Mouse (Mus musculus) embryonic stem cell, embryonic (primary cell): ENCODE measurements around the gene Rabgap1.
"Not testable (repeated sequence)": the region's sequence is repeated elsewhere in the genome, so short reads cannot be mapped to it uniquely, and the experiment has no call there.

Source experiments
- CTCF ChIA-PET, 4 experiments: fragments of 300-600 bp in 2 of 4; fragments of 350-600 bp in 2 of 4; sonication (Branson Sonifier 250); formaldehyde crosslinking; loops; one replicate each; lab custom pipeline; 2022; ENCODE audit warnings: inconsistent platforms in 2 of 4; lab: Charles Lee
- POLR2A ChIA-PET, 4 experiments: fragments of 300-600 bp in 2 of 4; fragments of 350-600 bp in 2 of 4; sonication (Branson Sonifier 250); formaldehyde crosslinking; loops; one replicate each; lab custom pipeline; 2022; ENCODE audit warnings: antibody characterized with exemption in 4 of 4, inconsistent platforms in 1 of 4; lab: Charles Lee

The Rabgap1 gene

GRCm38 (mm10) chr2:37484165-37484564, 41.1 kb downstream of the Rabgap1 start:
- POLR2A ChIA-PET, result interaction anchor here in 2 of 4 experiments (1.2 to 2.7 kb wide), 7 partner anchors 7 to 62 kb away, joined by 3 to 11 read pairs (median 4); partner anchors contain the start of gene Rc3h2 (in 1 of the 2)
- CTCF ChIA-PET, result interaction anchor here in 1 of 4 experiments (1.5 kb wide), 1 partner anchor 23 kb away, joined by 4 read pairs; no protein-coding TSS in a partner anchor

DNA sequence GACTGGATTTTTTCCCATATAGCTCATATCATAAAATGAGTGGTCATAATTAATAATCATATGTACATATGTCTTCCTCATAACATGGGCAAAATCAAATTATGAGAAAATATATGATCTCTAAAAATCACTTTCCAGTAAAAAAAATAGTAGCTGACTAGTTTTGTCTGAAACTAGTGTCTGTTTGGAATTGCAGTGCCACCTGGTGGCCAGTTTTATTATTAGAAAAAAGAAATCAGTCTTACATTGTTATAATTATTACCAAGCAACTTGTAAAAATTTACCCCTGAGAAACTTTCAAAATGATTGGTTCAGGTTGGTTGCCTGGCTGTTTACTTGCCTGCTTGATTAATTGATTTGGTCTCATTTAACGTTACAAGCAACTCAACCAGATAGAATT, 42.3 kb downstream of the Rabgap1 start:
- ChIA-PET POLR2A (interaction anchor here in 3 of 4 experiments (0.5 to 2.7 kb wide), 14 partner anchors 9 to 396 kb away, joined by 3 to 11 read pairs (median 4); partner anchors contain the start of genes Rc3h2 (in 2 of the 3), Pdcl (in 1 of the 3), Rabgap1 (in 1 of the 3) and Zbtb26 (in 1 of the 3)), CTCF (interaction anchor here (0.5 to 1.5 kb wide), 18 partner anchors 9 to 849 kb away, joined by 3 to 6 read pairs (median 4); partner anchors contain the start of genes Rabgap1 (in 1 of the 4), Zbtb26 (in 1 of the 4) and Zbtb6 (in 1 of the 4))

GRCm38 (mm10) chr2:37486408-37486807, 43.3 kb downstream of the Rabgap1 start:
- CTCF ChIA-PET, result no interaction called here
- POLR2A ChIA-PET, result interaction anchor here in 2 of 4 experiments (0.6 to 2.7 kb wide), 6 partner anchors 9 to 1333 kb away, joined by 3 to 9 read pairs (median 3); partner anchors contain the start of genes Pdcl (in 1 of the 2) and Rc3h2 (in 1 of the 2)

GRCm38 (mm10) chr2:37488956-37489355, 45.9 kb downstream of the Rabgap1 start:
- POLR2A ChIA-PET, result no interaction called here

DNA sequence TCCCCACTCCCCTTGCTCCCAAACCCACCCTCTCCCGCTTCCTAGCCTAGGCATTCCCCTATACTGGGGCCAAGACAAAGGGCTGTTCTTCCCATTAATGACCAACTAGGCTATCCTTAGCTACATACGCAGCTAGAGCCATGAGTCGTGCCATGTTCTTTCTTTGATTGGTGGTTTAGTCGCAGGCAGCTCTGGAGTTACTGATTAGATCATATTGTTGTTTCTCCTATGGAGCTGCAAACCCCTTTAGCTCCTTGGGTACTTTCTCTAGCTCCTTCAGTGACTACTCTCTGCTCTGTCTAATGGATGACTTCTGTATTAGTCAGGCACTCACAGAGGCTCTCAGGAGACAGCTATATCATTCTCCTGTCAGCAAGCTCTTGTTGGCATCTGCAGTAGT, 54.2 kb downstream of the Rabgap1 start:
- ChIA-PET POLR2A (interaction anchor here in 2 of 4 experiments (1.2 to 1.6 kb wide), 2 partner anchors 45 to 275 kb away, joined by 3 to 5 read pairs; no protein-coding TSS in a partner anchor), CTCF (interaction anchor here in 2 of 4 experiments (0.5 to 1.0 kb wide), 3 partner anchors 12 to 131 kb away, joined by 3 to 5 read pairs (median 3); no protein-coding TSS in a partner anchor)

More at GRCm38 (mm10) chr2:37488956-37489355, 45.9 kb downstream of the Rabgap1 start:
- CTCF ChIA-PET, result no interaction called here

DNA sequence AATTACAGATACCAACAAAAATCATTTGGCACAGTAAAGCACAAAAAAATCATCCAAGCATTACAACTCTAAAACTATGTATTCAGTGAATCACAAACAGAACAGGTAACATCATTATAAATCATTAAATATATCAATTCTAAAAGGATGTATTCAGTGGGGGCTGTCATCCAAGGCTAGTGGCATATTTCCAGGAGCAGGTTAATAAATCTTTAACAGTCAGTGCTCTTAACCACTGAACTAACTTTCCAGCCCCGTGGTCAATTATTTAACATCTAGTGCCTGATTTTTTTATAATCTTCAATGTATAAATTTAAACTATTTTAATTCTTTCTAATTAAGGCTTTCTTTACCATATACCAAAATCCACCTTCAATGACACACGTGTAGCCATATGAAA, 62.8 kb downstream of the Rabgap1 start:
- CTCF ChIA-PET, result not testable (repeated sequence)
- POLR2A ChIA-PET, result interaction anchor here in 2 of 4 experiments (0.7 to 1.3 kb wide), 4 partner anchors 9 to 54 kb away, joined by 3 to 8 read pairs (median 6); no protein-coding TSS in a partner anchor

DNA sequence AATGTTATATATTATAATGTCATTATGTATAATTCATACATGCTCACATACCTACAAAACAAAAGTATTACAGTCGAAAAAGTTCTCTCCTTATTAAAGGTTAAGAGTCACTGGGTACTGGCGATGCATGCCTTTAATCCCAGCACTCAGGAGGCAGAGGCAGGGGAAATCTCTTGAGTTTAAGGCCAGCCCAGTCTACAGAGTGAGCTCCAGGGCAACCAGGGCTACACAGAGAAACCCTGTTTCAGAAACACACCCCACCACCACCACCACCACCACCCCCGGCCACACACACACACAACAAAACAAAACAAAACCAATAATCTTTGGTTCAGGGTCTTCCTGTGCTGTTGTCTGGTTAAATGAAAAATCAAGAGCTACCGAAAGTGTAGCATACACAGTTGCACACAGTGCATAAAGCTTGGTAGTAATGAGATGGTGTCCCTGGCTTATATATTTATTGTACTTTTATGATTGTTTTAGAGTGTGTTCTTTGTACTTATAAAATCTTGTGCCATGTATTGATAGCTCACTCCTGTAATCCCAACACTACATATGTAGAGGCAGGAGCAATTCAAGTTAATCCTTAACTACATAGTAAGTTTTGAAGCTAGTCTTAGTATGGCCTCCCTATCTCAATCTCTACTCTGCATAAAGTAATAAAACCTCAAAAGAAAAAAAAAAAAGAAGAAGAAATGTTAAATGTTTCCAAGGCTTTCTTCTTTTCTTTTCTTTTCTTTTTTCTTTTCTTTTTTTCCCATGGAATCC, 68.2 kb downstream of the Rabgap1 start:
- CTCF ChIA-PET, result interaction anchor here in 1 of 4 experiments (0.6 kb wide), 1 partner anchor 12 kb away, joined by 3 read pairs; no protein-coding TSS in a partner anchor
- POLR2A ChIA-PET, result interaction anchor here in 2 of 4 experiments (0.6 to 1.1 kb wide), 6 partner anchors 9 to 1888 kb away, joined by 3 to 4 read pairs (median 3); partner anchors contain the start of gene Rc3h2 (in 1 of the 2)

DNA sequence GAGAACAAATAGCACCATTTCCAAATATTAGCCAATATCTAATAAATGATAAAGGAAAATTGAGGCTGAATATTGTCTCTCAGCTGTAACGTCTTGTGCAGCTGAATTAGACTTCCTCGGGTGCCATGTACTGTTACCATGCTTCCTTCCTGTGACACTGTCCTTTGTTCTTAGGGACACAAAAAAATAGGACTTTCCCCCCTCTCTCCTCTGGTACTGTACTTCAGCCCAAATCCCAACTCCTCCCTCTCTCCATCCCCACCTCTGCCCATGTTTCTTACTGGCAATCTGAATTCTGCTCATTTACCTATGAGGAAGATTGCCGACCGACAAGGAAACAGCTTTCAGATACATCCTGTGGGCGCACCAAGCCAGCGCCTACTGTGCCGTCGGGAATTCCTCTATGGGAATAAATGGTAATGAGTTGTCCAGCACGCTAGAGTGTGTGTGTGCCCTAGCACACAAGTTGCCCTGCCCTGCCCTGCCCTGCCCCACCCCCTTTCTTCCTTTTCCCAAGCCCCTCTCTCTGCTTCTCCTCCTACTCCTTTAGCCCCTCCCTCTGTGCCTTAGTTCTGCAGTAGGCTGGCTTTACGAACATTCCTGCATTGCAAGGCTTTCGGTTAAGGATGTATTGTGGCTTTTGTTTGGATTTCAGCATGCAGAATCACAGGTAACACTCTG, 73.1 kb downstream of the Rabgap1 start, which contains the start of gene Gpr21:
Gpr21 (plus strand) TSS at position 303 of the 681 bp plus-strand sequence.
- POLR2A ChIA-PET, result interaction anchor here in 3 of 4 experiments (0.6 to 1.9 kb wide), 11 partner anchors 9 to 867 kb away, joined by 3 to 8 read pairs (median 3); partner anchors contain the start of genes Strbp (in 1 of the 3), Zbtb26 (in 1 of the 3) and Zbtb6 (in 1 of the 3)
- CTCF ChIA-PET, result interaction anchor here in 2 of 4 experiments (0.6 to 1.3 kb wide), 2 partner anchors 255 kb away, joined by 3 to 7 read pairs; no protein-coding TSS in a partner anchor

GRCm38 (mm10) chr2:37516922-37517462, 73.9 kb downstream of the Rabgap1 start:
- CTCF ChIA-PET, result interaction anchor here in 1 of 4 experiments (1.3 kb wide), 1 partner anchor 255 kb away, joined by 7 read pairs; no protein-coding TSS in a partner anchor
- POLR2A ChIA-PET, result interaction anchor here in 3 of 4 experiments (0.6 to 1.9 kb wide), 11 partner anchors 8 to 866 kb away, joined by 3 to 8 read pairs (median 3); partner anchors contain the start of genes Strbp (in 1 of the 3), Zbtb26 (in 1 of the 3) and Zbtb6 (in 1 of the 3)

GRCm38 (mm10) chr2:37518561-37519285, 75.6 kb downstream of the Rabgap1 start:
- ChIA-PET POLR2A (no interaction called here), CTCF (no interaction called here)

GRCm38 (mm10) chr2:37519286-37519640, 76.2 kb downstream of the Rabgap1 start:
- CTCF ChIA-PET, result no interaction called here
- POLR2A ChIA-PET, result interaction anchor here in 1 of 4 experiments (1.3 kb wide), 1 partner anchor 28 kb away, joined by 3 read pairs; no protein-coding TSS in a partner anchor

DNA sequence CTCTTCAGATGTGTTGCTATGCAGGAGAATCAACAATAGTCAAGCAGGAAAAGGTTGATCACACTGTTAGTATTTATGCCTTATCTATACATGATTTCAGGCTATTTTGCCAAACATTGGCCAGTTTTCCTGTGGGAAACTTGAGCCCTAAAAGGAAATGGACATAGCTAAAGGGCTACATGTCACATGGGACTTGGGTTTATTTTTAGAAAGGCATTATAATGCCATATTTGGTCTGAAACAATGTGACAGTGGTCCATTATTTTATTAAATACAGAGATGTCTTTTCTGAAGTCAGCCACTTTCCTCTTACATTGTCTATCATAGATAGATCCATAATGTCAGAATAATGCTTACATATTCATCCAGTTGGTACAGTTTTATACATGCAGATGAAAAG, 84.5 kb downstream of the Rabgap1 start:
- ChIA-PET CTCF (no interaction called here), POLR2A (interaction anchor here in 1 of 4 experiments (0.9 to 2.7 kb wide), 2 partner anchors 8 to 10 kb away, joined by 3 to 11 read pairs; no protein-coding TSS in a partner anchor)

DNA sequence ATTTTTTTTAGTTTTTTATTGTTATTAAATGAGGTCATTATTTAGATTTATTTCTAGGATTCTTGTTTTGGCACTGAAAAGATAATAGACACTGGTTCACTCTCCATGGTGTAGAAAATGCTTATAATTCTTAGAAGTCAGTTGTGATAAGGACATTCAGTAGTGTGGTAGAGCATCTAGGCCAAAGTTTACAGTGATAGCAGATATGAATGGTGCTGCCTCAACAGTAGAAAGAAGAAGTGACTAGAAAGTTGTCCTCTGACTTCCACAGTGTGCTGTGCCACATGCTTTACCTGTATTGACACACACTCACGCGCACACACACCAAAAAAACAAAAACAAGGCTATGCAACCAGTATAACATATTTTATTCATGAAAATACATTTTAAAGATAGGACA, 86.3 kb downstream of the Rabgap1 start:
- CTCF ChIA-PET, result no interaction called here
- POLR2A ChIA-PET, result interaction anchor here in 1 of 4 experiments (0.6 to 0.9 kb wide), 2 partner anchors 9 to 16 kb away, joined by 3 read pairs; no protein-coding TSS in a partner anchor

- ChIA-PET POLR2A (interaction anchor here in 1 of 4 experiments (1.5 kb wide), 1 partner anchor 8 kb away, joined by 3 read pairs; no protein-coding TSS in a partner anchor), CTCF (no interaction called here)
Observed at GRCm38 (mm10) chr2:37530766-37531165, 87.7 kb downstream of the Rabgap1 start.

DNA sequence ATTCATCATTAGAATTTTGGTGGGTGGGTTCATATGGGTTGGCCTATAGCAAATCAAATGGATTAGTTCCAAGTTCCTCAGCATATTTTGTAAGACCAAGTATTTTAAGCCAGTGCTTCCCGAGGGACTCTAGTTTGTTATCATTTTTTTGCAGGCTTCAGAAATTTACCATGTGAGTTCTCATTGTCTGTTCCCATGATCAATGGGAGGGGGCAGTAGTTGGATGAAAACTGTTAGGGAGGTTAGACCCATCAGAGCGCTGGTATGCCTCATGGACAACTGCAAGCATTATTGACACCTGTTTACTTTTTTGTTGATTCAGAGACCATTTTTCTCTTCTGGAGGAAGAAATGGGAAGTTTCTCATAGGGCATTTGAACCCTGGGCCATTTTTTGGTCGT, 88.6 kb downstream of the Rabgap1 start:
- POLR2A ChIA-PET, result interaction anchor here in 1 of 4 experiments (1.5 kb wide), 1 partner anchor 9 kb away, joined by 3 read pairs; no protein-coding TSS in a partner anchor
- CTCF ChIA-PET, result no interaction called here

DNA sequence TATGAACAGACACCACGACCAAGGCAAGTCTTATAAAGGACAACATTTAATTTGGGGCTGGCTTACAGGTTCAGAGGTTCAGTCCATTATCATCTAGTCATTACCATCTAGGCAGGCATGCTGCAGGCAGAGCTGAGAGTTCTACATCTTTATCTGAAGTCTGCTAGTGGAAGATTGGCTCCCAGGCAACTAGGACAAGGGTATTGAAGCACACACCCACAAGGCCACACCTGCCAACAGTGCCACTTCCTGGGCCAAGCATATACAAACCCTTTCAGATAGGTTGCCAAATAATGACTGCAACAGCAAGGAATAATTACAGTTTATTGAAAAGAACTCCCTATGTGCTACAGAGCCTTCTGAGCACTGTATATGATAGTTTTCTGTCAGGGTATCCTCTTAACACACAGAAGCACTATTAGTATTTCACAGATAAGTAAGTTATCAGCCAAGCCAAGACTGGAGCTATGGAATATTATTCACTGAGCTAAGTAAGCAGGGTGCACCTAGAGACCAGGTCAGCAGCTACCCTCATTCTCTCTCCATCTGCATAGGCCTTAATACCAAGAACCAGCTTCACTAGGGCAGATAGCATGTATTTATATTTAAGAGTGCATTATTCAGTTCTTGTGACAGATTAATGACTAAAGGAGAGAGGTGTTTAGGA, 106.4 kb downstream of the Rabgap1 start:
- ChIA-PET POLR2A (interaction anchor here in 1 of 4 experiments (1.6 kb wide), 1 partner anchor 15 kb away, joined by 5 read pairs; no protein-coding TSS in a partner anchor), CTCF (interaction anchor here in 1 of 4 experiments (0.5 kb wide), 1 partner anchor 52 kb away, joined by 6 read pairs; no protein-coding TSS in a partner anchor)
